Mouse (Mus musculus) spleen, embryonic (tissue): ENCODE results near the gene Actl6a.

Experiments used
- CTCF ChIA-PET: fragments of 350-600 bp; sonication (Branson Sonifier 250); formaldehyde crosslinking; loops from one replicate; lab custom pipeline; 2022; lab: Charles Lee

The Actl6a gene

DNA sequence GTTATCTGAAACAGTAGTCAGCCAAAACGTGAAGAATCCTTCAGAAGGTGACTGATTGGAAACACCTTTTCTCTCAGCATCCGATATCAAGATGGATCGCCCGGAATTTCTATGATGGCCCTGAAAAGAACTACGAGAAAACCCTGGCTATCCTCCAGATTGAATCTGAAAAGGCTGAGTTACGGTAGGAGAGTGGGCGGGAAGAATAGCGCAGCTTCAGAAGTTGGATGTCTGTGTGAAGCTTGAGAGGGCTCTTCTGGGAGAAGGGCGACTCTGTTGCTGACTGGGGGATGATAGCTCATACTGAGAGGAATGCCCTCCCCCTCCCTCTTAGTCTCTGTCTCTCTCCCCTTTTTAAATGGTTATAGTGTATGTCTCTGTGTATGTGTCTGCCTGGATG lies 42.3 kb downstream of the Actl6a start:
- CTCF ChIA-PET: no interaction called here

DNA sequence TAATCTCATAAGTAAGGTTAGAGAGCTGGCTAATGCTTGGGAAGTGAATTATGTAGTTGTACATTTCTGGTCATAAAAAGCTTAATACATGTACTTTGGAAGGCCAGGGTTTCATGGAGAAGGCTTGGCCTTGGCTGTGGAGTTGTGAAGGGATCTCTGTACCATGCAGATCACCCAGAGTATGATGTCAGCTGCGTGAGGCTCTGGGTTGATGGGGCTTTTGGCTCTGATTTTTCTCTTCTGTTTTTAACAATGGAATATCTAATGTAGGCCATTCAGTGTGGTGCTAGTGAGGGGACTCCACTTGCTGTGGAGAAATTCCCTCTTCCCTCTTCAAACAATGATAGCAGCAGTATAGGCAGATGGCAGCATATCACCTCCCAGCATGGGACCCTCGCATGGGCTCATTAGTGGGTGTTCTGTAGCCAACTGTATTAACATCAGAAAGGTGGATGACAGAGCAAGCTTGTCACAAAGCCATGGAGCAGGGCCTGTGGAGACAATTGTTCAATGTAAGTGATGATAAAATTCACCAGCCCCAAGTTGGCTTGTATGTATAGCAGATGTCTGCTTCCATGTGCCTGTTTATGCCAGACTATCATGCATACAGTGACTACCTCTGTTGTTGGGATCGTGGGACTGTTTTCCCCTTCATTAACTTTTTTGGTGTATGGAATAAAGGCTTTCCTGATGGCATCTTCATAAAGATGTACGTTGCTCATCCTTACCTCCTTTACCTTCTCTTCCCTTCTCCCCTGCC lies 43.9 kb downstream of the Actl6a start:
- CTCF ChIA-PET: no interaction called here

DNA sequence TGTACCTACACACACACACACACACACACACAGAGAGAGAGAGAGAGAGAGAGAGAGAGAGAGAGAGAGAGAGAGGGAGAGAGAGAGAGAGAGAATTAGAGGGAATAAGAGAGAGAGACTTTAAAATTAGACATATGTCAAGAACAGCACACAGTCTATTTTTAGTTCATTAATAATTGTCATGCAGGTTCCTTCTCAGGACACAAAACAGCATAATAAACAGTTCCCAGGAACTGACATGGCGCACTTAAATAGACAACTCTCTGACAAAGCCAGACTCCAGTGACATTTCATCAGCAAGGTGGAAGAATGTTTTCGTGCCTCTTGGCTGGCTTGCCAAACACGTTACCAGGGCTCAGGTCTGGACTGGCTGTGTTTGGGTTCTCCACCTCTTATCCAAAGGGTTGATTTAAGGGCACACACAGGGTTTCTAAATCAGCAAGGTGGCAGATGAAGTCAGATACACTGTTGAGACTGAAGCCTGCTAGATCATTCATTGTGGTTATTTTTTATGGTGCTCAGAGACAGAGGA lies 48.4 kb downstream of the Actl6a start:
- CTCF ChIA-PET: no interaction called here

DNA sequence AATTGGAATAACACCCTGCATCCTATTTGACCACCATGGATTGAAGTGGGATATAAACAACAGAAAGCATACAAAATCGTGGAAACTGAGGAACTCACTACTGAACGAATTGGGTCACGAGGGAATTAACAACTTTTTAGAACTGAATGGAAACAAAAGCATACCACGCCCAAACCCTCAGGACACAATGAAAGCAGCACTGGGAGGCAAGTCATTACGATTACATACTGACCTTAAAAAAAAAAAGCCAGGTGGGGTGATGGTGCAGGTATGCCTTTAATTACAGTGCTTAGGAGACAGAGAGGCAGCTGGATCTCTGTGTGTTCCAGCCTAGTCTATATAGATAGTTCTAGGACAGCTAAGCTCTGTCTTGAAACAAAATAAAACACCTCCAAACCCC lies 53.1 kb downstream of the Actl6a start:
- CTCF ChIA-PET: no interaction called here

DNA sequence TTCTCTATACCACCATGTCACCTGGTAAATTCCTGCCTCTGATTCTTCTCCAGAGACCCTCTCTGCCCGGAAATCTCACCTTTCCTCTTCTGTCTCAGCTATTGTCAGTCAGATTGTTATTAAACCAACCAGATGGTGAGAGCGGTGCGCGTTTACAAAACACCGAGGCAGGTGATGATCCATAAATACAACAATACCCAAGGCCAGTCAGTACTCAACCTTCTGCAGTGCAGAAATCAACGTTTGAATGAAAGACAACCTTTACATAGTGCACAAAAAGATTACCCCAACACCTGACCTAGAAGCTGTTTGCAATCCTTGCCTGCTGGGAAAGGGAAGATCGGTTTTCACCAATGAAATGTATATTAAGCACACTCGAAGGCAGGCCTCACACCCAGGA lies 56.9 kb downstream of the Actl6a start:
- CTCF ChIA-PET: no interaction called here

DNA sequence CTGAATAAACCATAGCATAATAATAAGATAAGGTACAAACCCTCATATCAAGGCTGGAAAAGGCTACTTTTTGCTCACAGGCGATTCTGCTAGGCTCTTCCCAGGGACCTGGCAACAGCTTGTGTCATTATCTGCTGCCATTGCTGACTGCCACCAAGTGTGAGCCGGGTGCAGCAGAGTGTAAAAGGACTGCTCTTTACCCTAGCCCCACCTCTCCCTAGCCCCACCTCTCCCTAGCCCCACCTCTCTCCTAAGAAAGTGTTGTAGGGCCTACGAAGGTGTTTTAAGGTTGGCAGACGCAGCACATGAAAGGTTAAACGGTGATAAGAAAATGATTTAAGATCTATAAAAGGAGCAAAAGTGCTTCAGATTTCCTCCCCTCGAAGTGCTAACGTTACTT lies 57.8 kb downstream of the Actl6a start:
- CTCF ChIA-PET: no interaction called here

DNA sequence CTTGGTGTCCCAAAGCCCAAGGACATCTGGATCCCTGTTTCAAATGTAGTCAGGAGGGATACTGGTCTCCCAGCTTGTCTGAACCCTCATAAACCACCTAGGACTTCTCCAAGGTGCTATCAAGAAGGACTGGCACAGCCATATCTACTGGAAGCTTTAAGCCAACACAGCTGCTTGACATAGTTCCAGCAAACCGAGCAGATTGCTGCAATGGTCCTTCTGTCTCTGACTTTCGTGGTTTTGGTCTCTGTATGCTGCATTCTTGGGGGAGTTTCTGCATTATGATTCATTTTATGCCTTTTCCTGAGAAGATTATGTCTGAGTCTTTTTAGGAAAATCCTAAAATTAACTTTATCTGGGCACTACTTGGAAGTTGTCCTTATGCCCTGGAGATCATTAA lies 64.7 kb downstream of the Actl6a start:
- CTCF ChIA-PET: no interaction called here
